17 mouse cellular contexts compared by ENCODE assay signal in the genomic region with DNA sequence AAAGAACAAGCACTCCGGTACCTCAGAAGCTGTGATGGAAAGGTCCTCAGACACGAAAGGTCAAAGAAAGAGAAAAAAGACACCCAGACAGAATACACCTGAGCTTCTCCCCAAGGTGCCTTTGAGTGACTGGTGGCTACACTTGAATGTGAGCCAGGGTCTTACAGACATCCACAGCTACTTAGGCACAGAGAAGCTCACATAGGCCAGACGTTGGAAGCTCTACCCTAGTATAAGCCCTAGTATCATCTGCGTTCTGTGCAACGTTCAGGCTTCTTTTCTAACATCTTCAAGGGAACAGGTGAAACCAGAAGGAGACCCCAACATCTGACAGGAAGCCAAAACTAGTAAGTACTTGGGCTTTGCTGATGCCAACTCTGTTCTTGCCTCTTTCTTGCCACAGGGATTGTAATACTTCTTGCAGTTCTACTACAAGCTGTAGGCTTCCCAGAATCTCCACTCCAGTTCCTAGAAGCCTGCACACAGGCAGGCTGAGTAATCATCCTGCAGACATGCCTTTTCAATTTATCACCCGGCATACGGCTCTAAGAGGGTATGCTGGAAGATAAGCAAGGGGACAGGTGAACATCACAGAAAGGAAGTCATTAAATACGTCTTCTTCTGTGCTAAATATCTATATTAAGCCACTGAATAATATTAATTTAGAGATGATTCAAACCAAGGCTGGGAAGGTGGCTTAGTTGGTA.
A peak's percentile ranks its signal among the peaks of the same experiment; 100 is the strongest.
DNase-seq lines count a peak whose midpoint lies in the region; ATAC-seq and TF ChIP-seq lines count a peak whose summit lies in the region.
"Had no signal": no experiment of that assay in that cellular context is flagged by ENCODE, and none has a peak within 500 bp of the region (broad histone marks: within the 10 kb centered on the region; RNA-seq: fewer than 3 reads in every experiment).

No protein-coding gene starts in this region.

- H3ac ChIP-seq in myocyte (ENCODE audit: control insufficient read depth, insufficient read length), result peak overlapping the region; percentile 24

- peaks cover 90% of the 10 kb centered on the region for H3K79me2 ChIP-seq in myocyte (ENCODE audit: control insufficient read depth, insufficient read depth)

- H3K4me3 ChIP-seq in erythroblast, embryonic 14.5 days (replicated peaks), result peak overlapping the region; percentile 59
- no peak overlapping the region for H3K4me3 ChIP-seq in midbrain, embryonic 10.5 days
- no peak overlapping the region for H3K4me3 ChIP-seq in midbrain, embryonic 14.5 days (replicated peaks; ENCODE audit: low read depth, low read length)
- peak overlapping the region; percentile 35 for H3K4me3 ChIP-seq in myocyte
- H3K4me3 ChIP-seq in hindbrain, embryonic 14.5 days (replicated peaks; ENCODE audit: low read length), result no peak overlapping the region
- H3K4me3 ChIP-seq: embryonic facial prominence, embryonic 15.5 days; forebrain, embryonic 15.5 days; hindbrain, embryonic 10.5 days; lung, embryonic 15.5 days; neural tube, embryonic 12.5 days had no signal

- H3K9me3 ChIP-seq in erythroblast, embryonic 14.5 days (ENCODE audit: control insufficient read depth, low read length), result no peaks in the 10 kb centered on the region
- no peaks in the 10 kb centered on the region for H3K9me3 ChIP-seq in midbrain, embryonic 10.5 days (replicated peaks)
- H3K9me3 ChIP-seq in midbrain, embryonic 14.5 days (ENCODE audit: control insufficient read depth, low read length), result no peaks in the 10 kb centered on the region
- H3K9me3 ChIP-seq in hindbrain, embryonic 14.5 days (ENCODE audit: control insufficient read depth, low read length), result no peaks in the 10 kb centered on the region
- H3K9me3 ChIP-seq: embryonic facial prominence, embryonic 15.5 days; forebrain, embryonic 15.5 days; hindbrain, embryonic 10.5 days; lung, embryonic 15.5 days; neural tube, embryonic 12.5 days had no signal

- DNase-seq in midbrain, embryonic 10.5 days (ENCODE audit: low spot score), result no peak
- no peak for DNase-seq in midbrain, embryonic 14.5 days
- no peak for DNase-seq in hindbrain, embryonic 14.5 days (ENCODE audit: low spot score)
- DNase-seq in kidney, postnatal 14 days, result no peak
- DNase-seq: adrenal gland, adult 2 months; cerebellum, adult 8-10 months; right cerebral cortex, postnatal 4 days; thymus, postnatal 36 days had no signal

- H3K36me3 ChIP-seq in erythroblast, embryonic 14.5 days (ENCODE audit: control insufficient read depth), result peaks cover 7% of the 10 kb centered on the region
- H3K36me3 ChIP-seq in midbrain, embryonic 10.5 days, result no peaks in the 10 kb centered on the region
- H3K36me3 ChIP-seq in midbrain, embryonic 14.5 days (ENCODE audit: control insufficient read depth, insufficient read depth, low read length), result no peaks in the 10 kb centered on the region
- no peaks in the 10 kb centered on the region for H3K36me3 ChIP-seq in myocyte (ENCODE audit: control insufficient read depth, insufficient read depth)
- no peaks in the 10 kb centered on the region for H3K36me3 ChIP-seq in hindbrain, embryonic 14.5 days (replicated peaks; ENCODE audit: control insufficient read depth, insufficient read depth)
- H3K36me3 ChIP-seq: embryonic facial prominence, embryonic 15.5 days; forebrain, embryonic 15.5 days; hindbrain, embryonic 10.5 days; lung, embryonic 15.5 days; neural tube, embryonic 12.5 days had no signal

- TF ChIP-seq POLR2A in myocyte (IDR thresholded peaks at IDR 0.05; ENCODE audit: insufficient read length, low read depth), result no peak

- no peaks in the 10 kb centered on the region for H3K27me3 ChIP-seq in erythroblast, embryonic 14.5 days (ENCODE audit: control insufficient read depth)
- H3K27me3 ChIP-seq in midbrain, embryonic 10.5 days (ENCODE audit: low read depth, poor library complexity, severe bottlenecking), result no peaks in the 10 kb centered on the region
- H3K27me3 ChIP-seq in midbrain, embryonic 14.5 days (ENCODE audit: control insufficient read depth, insufficient read depth, low read length), result no peaks in the 10 kb centered on the region
- H3K27me3 ChIP-seq in myocyte (ENCODE audit: control insufficient read depth, insufficient read depth, insufficient read length), result no peaks in the 10 kb centered on the region
- H3K27me3 ChIP-seq in hindbrain, embryonic 14.5 days (ENCODE audit: control insufficient read depth, insufficient read depth, low read length), result no peaks in the 10 kb centered on the region
- H3K27me3 ChIP-seq: embryonic facial prominence, embryonic 15.5 days; forebrain, embryonic 15.5 days; lung, embryonic 15.5 days; neural tube, embryonic 12.5 days had no signal

- H3K4me2 ChIP-seq in midbrain, embryonic 14.5 days (ENCODE audit: low read length), result no peak overlapping the region
- H3K4me2 ChIP-seq in myocyte (ENCODE audit: low read depth), result peak overlapping the region; percentile 88
- H3K4me2 ChIP-seq in hindbrain, embryonic 14.5 days (replicated peaks), result no peak overlapping the region
- H3K4me2 ChIP-seq: embryonic facial prominence, embryonic 15.5 days; forebrain, embryonic 15.5 days; lung, embryonic 15.5 days; neural tube, embryonic 12.5 days had no signal

- H3K9ac ChIP-seq in midbrain, embryonic 14.5 days (replicated peaks; ENCODE audit: low read length), result no peak overlapping the region
- no peak overlapping the region for H3K9ac ChIP-seq in hindbrain, embryonic 14.5 days
- H3K9ac ChIP-seq: embryonic facial prominence, embryonic 15.5 days; forebrain, embryonic 15.5 days; lung, embryonic 15.5 days; neural tube, embryonic 12.5 days had no signal

- H3K27ac ChIP-seq in midbrain, embryonic 10.5 days (replicated peaks), result 0 out of 2 replicates have a peak overlapping the region, but pooled peaks have one; percentile 23
- no peak overlapping the region for H3K27ac ChIP-seq in midbrain, embryonic 14.5 days (replicated peaks; ENCODE audit: low read depth, low read length)
- H3K27ac ChIP-seq in hindbrain, embryonic 14.5 days, result no peak overlapping the region
- H3K27ac ChIP-seq: forebrain, embryonic 15.5 days; hindbrain, embryonic 10.5 days; lung, embryonic 15.5 days; neural tube, embryonic 12.5 days had no signal

- 87% methylated on average over 8 of the region's 8 CpGs for WGBS in midbrain, embryonic 10.5 days
- WGBS in midbrain, embryonic 14.5 days, result 90% methylated on average over 8 of the region's 8 CpGs
- 88% methylated on average over 8 of the region's 8 CpGs for whole genome bisulfite sequencing in hindbrain, embryonic 14.5 days

- H3K4me1 ChIP-seq in erythroblast, embryonic 14.5 days (ENCODE audit: control insufficient read depth), result peaks cover 77% of the 10 kb centered on the region
- peaks cover 8% of the 10 kb centered on the region for H3K4me1 ChIP-seq in midbrain, embryonic 10.5 days
- no peaks in the 10 kb centered on the region for H3K4me1 ChIP-seq in midbrain, embryonic 14.5 days (ENCODE audit: control insufficient read depth, insufficient read depth, low read length)
- no peaks in the 10 kb centered on the region for H3K4me1 ChIP-seq in hindbrain, embryonic 14.5 days (replicated peaks; ENCODE audit: control insufficient read depth, insufficient read depth, low read length)
- H3K4me1 ChIP-seq: forebrain, embryonic 15.5 days; neural tube, embryonic 12.5 days had no signal

- no peak for ATAC-seq in erythroblast, adult 5-6 weeks (replicated peaks; ENCODE audit: low FRiP score, poor library complexity, severe bottlenecking)
- no peak for ATAC-seq in midbrain, embryonic 14.5 days (ENCODE audit: low FRiP score, low TSS enrichment)
- 0 out of 2 replicates have a peak, but pooled peaks have one; percentile 44 for ATAC-seq in erythroid progenitor cell, adult 5-6 weeks (replicated peaks; ENCODE audit: low FRiP score, poor library complexity, severe bottlenecking)
- ATAC-seq in hindbrain, embryonic 14.5 days (ENCODE audit: low FRiP score), result no peak
- ATAC-seq: forebrain, embryonic 15.5 days had no signal

TF ChIP-seq in myocyte, 11 proteins besides CTCF, POLR2A, EP300 and RAD21:
- TF ChIP-seq REST (IDR thresholded peaks at IDR 0.05; ENCODE audit: insufficient read depth, insufficient read length) (no peak), MYOG (IDR thresholded peaks at IDR 0.05; ENCODE audit: control insufficient read depth in 1 of 3, insufficient read depth in 1 of 3, insufficient read length in 2 of 3, low read depth in 2 of 3) (peak in 1 of 3 experiments; percentile 41), MYOD1 (IDR thresholded peaks at IDR 0.05; ENCODE audit: control insufficient read depth in 1 of 3, insufficient read length in 2 of 3, low read depth in 2 of 3) (peak in 2 of 3 experiments; percentile 19 to 50)

Comparison
In these comparisons a context has a peak if more than half of its experiments do, and no peak if none do; other contexts are left out.
1. H3K4me3 ChIP-seq: peak in erythroblast, embryonic 14.5 days (single experiment) and myocyte (single experiment); none in midbrain, embryonic 10.5 days (single experiment), midbrain, embryonic 14.5 days (single experiment) and hindbrain, embryonic 14.5 days (single experiment).